Mouse (Mus musculus): ENCODE results near the gene Rasgef1a. TPM values are rescaled to one million over a fixed set of nuclear protein-coding genes. Genes with fewer than 3 reads are reported as not detected.

The Rasgef1a gene
- 0.71 and 0.72 TPM in 2 replicates for polyA plus RNA-seq (2015; fragmentation: Nextera tagmentation; extraction: Ambion mirVana)

- peaks cover 43% of the 10 kb centered on the region for H3K27me3 ChIP-seq (ENCODE audit: control insufficient read depth, insufficient read depth, low read length)
- H3K4me3 ChIP-seq (ENCODE audit: low read length): peak within 1 kb of the TSS; percentile 55
- H3K4me2 ChIP-seq (ENCODE audit: low read depth, low read length): peak within 1 kb of the TSS; percentile 75
- no peak within 1 kb of the TSS for H3K27ac ChIP-seq (ENCODE audit: low read length)
- H3K4me1 ChIP-seq (ENCODE audit: control insufficient read depth, insufficient read depth, low read length): 0 out of 2 replicates have a peak, but pooled peaks cover 2% of the 10 kb centered on the region
- no peak; the same call in 1 of the 2 replicates for ATAC-seq (replicated peaks; ENCODE audit: extremely low read depth, insufficient read depth, low FRiP score)
- peak within 1 kb of the TSS; percentile 58 for H3K9ac ChIP-seq (ENCODE audit: low read length)
- 11% methylated on average over 51 of the region's 70 CpGs for WGBS
- H3K9me3 ChIP-seq (replicated peaks; ENCODE audit: control insufficient read depth, low read length): peaks cover 3% of the 10 kb centered on the region
- H3K36me3 ChIP-seq (ENCODE audit: control insufficient read depth, insufficient read depth): no peaks in the 10 kb centered on the region
These were observed at the start of gene Rasgef1a for GRCm38 (mm10) chr6:118010756-118011615. Gene Rasgef1a, plus strand, starts transcription at chr6:118011438.

DNA sequence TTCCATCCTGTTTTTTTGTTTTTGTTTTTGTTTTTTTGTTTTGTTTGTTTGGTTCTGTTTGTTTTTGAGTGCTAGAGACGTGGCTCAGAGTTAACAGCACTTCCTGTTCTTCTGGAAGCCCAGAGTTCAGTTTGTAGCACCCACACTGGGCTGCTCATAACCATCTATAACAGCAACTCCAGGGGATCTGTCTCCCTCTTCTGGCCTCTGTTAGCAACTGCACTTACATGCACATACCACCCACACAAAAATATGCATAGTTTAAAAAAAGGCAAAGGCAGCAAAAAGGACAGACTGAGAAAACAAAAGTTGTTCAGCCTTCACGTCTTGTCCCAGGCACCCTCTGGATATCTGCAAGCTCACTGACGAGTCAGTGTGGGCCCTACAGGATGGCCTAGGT is 48.0 kb upstream of the Rasgef1a start:
- Histone ChIP-seq H3K27me3 (ENCODE audit: control insufficient read depth, insufficient read depth, low read length) (no peaks in the 10 kb centered on the region), H3K9ac (ENCODE audit: low read length) (no peak overlapping the region), H3K4me2 (ENCODE audit: low read depth, low read length) (no peak overlapping the region), H3K4me1 (ENCODE audit: control insufficient read depth, insufficient read depth, low read length) (peaks cover 6% of the 10 kb centered on the region; the same call in 1 of the 2 replicates), H3K27ac (ENCODE audit: low read length) (no peak overlapping the region), H3K9me3 (replicated peaks; ENCODE audit: control insufficient read depth, low read length) (no peaks in the 10 kb centered on the region), H3K36me3 (ENCODE audit: control insufficient read depth, insufficient read depth) (no peaks in the 10 kb centered on the region), H3K4me3 (ENCODE audit: low read length) (no peak overlapping the region)
- ATAC-seq (replicated peaks; ENCODE audit: extremely low read depth, insufficient read depth, low FRiP score): no peak
- WGBS: 81% methylated on average over 3 of the region's 3 CpGs

GRCm38 (mm10) chr6:117966729-117967128 is 44.5 kb upstream of the Rasgef1a start:
- Histone ChIP-seq H3K4me2 (ENCODE audit: low read depth, low read length) (0 out of 2 replicates have a peak overlapping the region, but pooled peaks have one; percentile 16), H3K36me3 (ENCODE audit: control insufficient read depth, insufficient read depth) (no peaks in the 10 kb centered on the region), H3K4me1 (ENCODE audit: control insufficient read depth, insufficient read depth, low read length) (peaks cover 6% of the 10 kb centered on the region; the same call in 1 of the 2 replicates), H3K4me3 (ENCODE audit: low read length) (no peak overlapping the region), H3K9ac (ENCODE audit: low read length) (no peak overlapping the region), H3K27me3 (ENCODE audit: control insufficient read depth, insufficient read depth, low read length) (no peaks in the 10 kb centered on the region), H3K27ac (ENCODE audit: low read length) (no peak overlapping the region), H3K9me3 (replicated peaks; ENCODE audit: control insufficient read depth, low read length) (peaks cover 4% of the 10 kb centered on the region; the same call in 1 of the 2 replicates)
- ATAC-seq (replicated peaks; ENCODE audit: extremely low read depth, insufficient read depth, low FRiP score): peak; percentile 52
- 20% methylated on average over 9 of the region's 9 CpGs for WGBS

- H3K9ac ChIP-seq (ENCODE audit: low read length): no peak overlapping the region
- WGBS: 54% methylated on average over 5 of the region's 5 CpGs
- ATAC-seq (replicated peaks; ENCODE audit: extremely low read depth, insufficient read depth, low FRiP score): no peak
These were observed 24.1 kb upstream of the Rasgef1a start for GRCm38 (mm10) chr6:117987173-117987572.

GRCm38 (mm10) chr6:117989209-117989608 is 22.0 kb upstream of the Rasgef1a start:
- Histone ChIP-seq H3K27ac (ENCODE audit: low read length) (no peak overlapping the region), H3K4me1 (ENCODE audit: control insufficient read depth, insufficient read depth, low read length) (no peaks in the 10 kb centered on the region), H3K4me2 (ENCODE audit: low read depth, low read length) (no peak overlapping the region), H3K4me3 (ENCODE audit: low read length) (no peak overlapping the region), H3K27me3 (ENCODE audit: control insufficient read depth, insufficient read depth, low read length) (no peaks in the 10 kb centered on the region), H3K9ac (ENCODE audit: low read length) (no peak overlapping the region), H3K9me3 (replicated peaks; ENCODE audit: control insufficient read depth, low read length) (no peaks in the 10 kb centered on the region), H3K36me3 (ENCODE audit: control insufficient read depth, insufficient read depth) (no peaks in the 10 kb centered on the region)
- no peak for ATAC-seq (replicated peaks; ENCODE audit: extremely low read depth, insufficient read depth, low FRiP score)
- WGBS: 75% methylated on average over 7 of the region's 7 CpGs

More at GRCm38 (mm10) chr6:117987173-117987572, 24.1 kb upstream of the Rasgef1a start:
- Histone ChIP-seq H3K36me3 (ENCODE audit: control insufficient read depth, insufficient read depth) (no peaks in the 10 kb centered on the region), H3K4me2 (ENCODE audit: low read depth, low read length) (no peak overlapping the region), H3K4me1 (ENCODE audit: control insufficient read depth, insufficient read depth, low read length) (no peaks in the 10 kb centered on the region), H3K27me3 (ENCODE audit: control insufficient read depth, insufficient read depth, low read length) (no peaks in the 10 kb centered on the region), H3K27ac (ENCODE audit: low read length) (no peak overlapping the region), H3K4me3 (ENCODE audit: low read length) (no peak overlapping the region), H3K9me3 (replicated peaks; ENCODE audit: control insufficient read depth, low read length) (no peaks in the 10 kb centered on the region)

DNA sequence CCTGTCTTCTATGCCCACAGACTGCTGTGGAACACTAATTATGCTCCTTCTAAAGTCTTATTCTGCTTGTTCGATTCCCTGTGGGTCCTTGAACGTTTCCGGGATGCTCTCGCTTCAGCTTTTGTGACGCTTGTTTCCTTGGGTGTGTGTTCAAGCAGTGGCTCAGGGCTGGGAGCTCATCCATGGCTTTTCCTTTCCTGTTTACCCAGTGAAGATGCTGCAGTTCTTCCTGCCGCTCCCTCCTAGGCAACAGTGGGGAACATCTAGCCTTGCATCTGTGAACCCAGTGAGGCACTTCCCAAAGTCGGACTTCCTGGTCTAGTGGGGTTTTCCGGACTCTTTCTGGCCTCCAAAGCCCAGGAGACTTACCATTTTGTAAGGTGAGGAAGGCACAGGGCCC is 20.6 kb upstream of the Rasgef1a start:
- H3K9me3 ChIP-seq (replicated peaks; ENCODE audit: control insufficient read depth, low read length): no peaks in the 10 kb centered on the region
- 0 out of 2 replicates have a peak, but pooled peaks cover 2% of the 10 kb centered on the region for H3K27me3 ChIP-seq (ENCODE audit: control insufficient read depth, insufficient read depth, low read length)
- WGBS: 62% methylated on average over 8 of the region's 8 CpGs
- H3K27ac ChIP-seq (ENCODE audit: low read length): no peak overlapping the region
- H3K4me2 ChIP-seq (ENCODE audit: low read depth, low read length): no peak overlapping the region
- no peaks in the 10 kb centered on the region for H3K4me1 ChIP-seq (ENCODE audit: control insufficient read depth, insufficient read depth, low read length)
- H3K9ac ChIP-seq (ENCODE audit: low read length): no peak overlapping the region
- no peaks in the 10 kb centered on the region for H3K36me3 ChIP-seq (ENCODE audit: control insufficient read depth, insufficient read depth)
- no peak overlapping the region for H3K4me3 ChIP-seq (ENCODE audit: low read length)
- ATAC-seq (replicated peaks; ENCODE audit: extremely low read depth, insufficient read depth, low FRiP score): no peak

- 0 out of 2 replicates have a peak, but pooled peaks cover 3% of the 10 kb centered on the region for H3K27me3 ChIP-seq (ENCODE audit: control insufficient read depth, insufficient read depth, low read length)
- no peaks in the 10 kb centered on the region for H3K9me3 ChIP-seq (replicated peaks; ENCODE audit: control insufficient read depth, low read length)
- ATAC-seq (replicated peaks; ENCODE audit: extremely low read depth, insufficient read depth, low FRiP score): no peak
- no peaks in the 10 kb centered on the region for H3K36me3 ChIP-seq (ENCODE audit: control insufficient read depth, insufficient read depth)
- no peak overlapping the region for H3K4me3 ChIP-seq (ENCODE audit: low read length)
- no peak overlapping the region for H3K27ac ChIP-seq (ENCODE audit: low read length)
- no peaks in the 10 kb centered on the region for H3K4me1 ChIP-seq (ENCODE audit: control insufficient read depth, insufficient read depth, low read length)
- WGBS: 65% methylated on average over 7 of the region's 7 CpGs
- H3K4me2 ChIP-seq (ENCODE audit: low read depth, low read length): no peak overlapping the region
- H3K9ac ChIP-seq (ENCODE audit: low read length): no peak overlapping the region
These were observed 19.9 kb upstream of the Rasgef1a start for GRCm38 (mm10) chr6:117991297-117991696.

- H3K27me3 ChIP-seq (ENCODE audit: control insufficient read depth, insufficient read depth, low read length): 0 out of 2 replicates have a peak, but pooled peaks cover 7% of the 10 kb centered on the region
- no peak overlapping the region for H3K4me2 ChIP-seq (ENCODE audit: low read depth, low read length)
- H3K4me1 ChIP-seq (ENCODE audit: control insufficient read depth, insufficient read depth, low read length): no peaks in the 10 kb centered on the region
- 58% methylated on average over 8 of the region's 8 CpGs for WGBS
- no peaks in the 10 kb centered on the region for H3K36me3 ChIP-seq (ENCODE audit: control insufficient read depth, insufficient read depth)
- H3K4me3 ChIP-seq (ENCODE audit: low read length): no peak overlapping the region
- H3K9me3 ChIP-seq (replicated peaks; ENCODE audit: control insufficient read depth, low read length): no peaks in the 10 kb centered on the region
- H3K27ac ChIP-seq (ENCODE audit: low read length): no peak overlapping the region
- no peak overlapping the region for H3K9ac ChIP-seq (ENCODE audit: low read length)
- ATAC-seq (replicated peaks; ENCODE audit: extremely low read depth, insufficient read depth, low FRiP score): no peak
These were observed 19.3 kb upstream of the Rasgef1a start for GRCm38 (mm10) chr6:117991928-117992327.

GRCm38 (mm10) chr6:117995168-117995567 is 16.1 kb upstream of the Rasgef1a start:
- no peaks in the 10 kb centered on the region for H3K4me1 ChIP-seq (ENCODE audit: control insufficient read depth, insufficient read depth, low read length)
- no peak overlapping the region for H3K27ac ChIP-seq (ENCODE audit: low read length)
- H3K4me2 ChIP-seq (ENCODE audit: low read depth, low read length): no peak overlapping the region
- 0 out of 2 replicates have a peak, but pooled peaks cover 7% of the 10 kb centered on the region for H3K27me3 ChIP-seq (ENCODE audit: control insufficient read depth, insufficient read depth, low read length)
- ATAC-seq (replicated peaks; ENCODE audit: extremely low read depth, insufficient read depth, low FRiP score): no peak
- no peak overlapping the region for H3K9ac ChIP-seq (ENCODE audit: low read length)
- H3K36me3 ChIP-seq (ENCODE audit: control insufficient read depth, insufficient read depth): no peaks in the 10 kb centered on the region
- H3K4me3 ChIP-seq (ENCODE audit: low read length): no peak overlapping the region
- 43% methylated on average over 9 of the region's 9 CpGs for WGBS
- no peaks in the 10 kb centered on the region for H3K9me3 ChIP-seq (replicated peaks; ENCODE audit: control insufficient read depth, low read length)
